Mouse (Mus musculus): Measurements from ENCODE around the gene 1700012B09Rik.

- no peak for TF ChIP-seq CTCF (IDR thresholded peaks at IDR 0.05; ENCODE audit: insufficient read depth, low read depth, low read length)
- TF ChIP-seq POLR2A (IDR thresholded peaks at IDR 0.05; ENCODE audit: insufficient read depth, low read depth, low read length): peak; percentile 66
Observed at GRCm38 (mm10) chr9:14784039-14785002, 13.5 kb upstream of the 1700012B09Rik start, which contains the start of the genes Mre11a and Ankrd49.
